Mouse (Mus musculus): ENCODE data around the gene Cabp2.

GRCm38 (mm10) chr19:4058581-4058980, 22.8 kb upstream of the Cabp2 start:
- TF ChIP-seq POLR2A (IDR thresholded peaks at IDR 0.05; ENCODE audit: borderline replicate concordance, low read depth, low read length) (no peak), CTCF (IDR thresholded peaks at IDR 0.05; ENCODE audit: low read depth, low read length) (no peak)
